Mouse (Mus musculus): ENCODE results near the gene Cpne4. TPM values are rescaled to one million over a fixed set of nuclear protein-coding genes. Genes with fewer than 3 reads are reported as not detected.

Cpne4 gene
- polyA plus RNA-seq, 1 experiment from 2014 or later, result 17.4 TPM

DNA sequence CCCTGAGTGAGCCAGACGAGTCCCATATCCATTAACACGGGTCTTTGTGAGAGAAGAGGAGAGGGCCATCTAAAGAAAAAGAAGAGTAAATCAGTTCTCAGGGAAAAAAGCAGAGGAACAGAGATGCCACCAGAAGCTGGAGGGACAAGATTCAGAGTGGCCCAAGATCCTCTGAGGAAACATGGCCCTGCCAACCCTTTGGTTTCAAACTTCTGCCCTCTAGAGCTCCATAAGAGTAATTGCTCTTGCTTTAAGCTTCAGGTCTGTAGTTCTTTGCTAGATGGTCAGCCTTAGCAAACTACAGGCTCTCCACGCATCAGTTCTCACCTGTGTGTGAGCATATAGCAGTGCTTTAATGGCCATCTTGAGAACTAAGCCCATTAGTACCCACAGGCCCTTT is 343.4 kb downstream of the Cpne4 start:
- Histone ChIP-seq H3K4me1 (no peaks in the 10 kb centered on the region), H3K9ac (replicated peaks) (no peak overlapping the region), H3K9me3 (replicated peaks) (no peaks in the 10 kb centered on the region), H3K4me3 (replicated peaks) (no peak overlapping the region), H3K27ac (replicated peaks) (no peak overlapping the region), H3K36me3 (no peaks in the 10 kb centered on the region), H3K27me3 (replicated peaks) (no peaks in the 10 kb centered on the region), H3K4me2 (no peak overlapping the region)
- no peak for ATAC-seq (ENCODE audit: low FRiP score)
- WGBS, result 87% methylated on average over 3 of the region's 3 CpGs

DNA sequence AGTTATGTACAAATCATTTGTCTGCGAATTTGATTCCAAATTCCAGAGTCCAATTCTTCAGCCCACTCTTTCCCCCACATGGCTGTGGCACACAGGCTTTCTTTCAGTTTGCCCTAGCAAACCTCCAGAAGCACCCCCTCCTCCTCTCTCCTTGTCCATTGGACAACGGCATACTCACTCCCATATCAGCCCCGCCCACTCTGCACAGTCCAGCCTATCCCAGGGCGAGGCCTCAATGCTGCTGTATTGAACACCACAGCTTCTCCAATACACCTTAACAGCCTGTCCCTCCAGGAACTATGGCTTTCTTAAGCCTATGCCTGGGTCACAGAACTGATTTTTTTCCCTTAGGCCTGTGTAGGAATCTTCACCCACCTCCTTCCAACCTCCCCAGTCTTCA is 348.3 kb downstream of the Cpne4 start:
- Histone ChIP-seq H3K27ac (replicated peaks) (no peak overlapping the region), H3K36me3 (no peaks in the 10 kb centered on the region), H3K9ac (replicated peaks) (no peak overlapping the region), H3K9me3 (replicated peaks) (no peaks in the 10 kb centered on the region), H3K27me3 (replicated peaks) (no peaks in the 10 kb centered on the region), H3K4me1 (no peaks in the 10 kb centered on the region), H3K4me2 (no peak overlapping the region), H3K4me3 (replicated peaks) (no peak overlapping the region)
- WGBS, result 85% methylated on average over 4 of the region's 4 CpGs
- no peak for ATAC-seq (ENCODE audit: low FRiP score)

DNA sequence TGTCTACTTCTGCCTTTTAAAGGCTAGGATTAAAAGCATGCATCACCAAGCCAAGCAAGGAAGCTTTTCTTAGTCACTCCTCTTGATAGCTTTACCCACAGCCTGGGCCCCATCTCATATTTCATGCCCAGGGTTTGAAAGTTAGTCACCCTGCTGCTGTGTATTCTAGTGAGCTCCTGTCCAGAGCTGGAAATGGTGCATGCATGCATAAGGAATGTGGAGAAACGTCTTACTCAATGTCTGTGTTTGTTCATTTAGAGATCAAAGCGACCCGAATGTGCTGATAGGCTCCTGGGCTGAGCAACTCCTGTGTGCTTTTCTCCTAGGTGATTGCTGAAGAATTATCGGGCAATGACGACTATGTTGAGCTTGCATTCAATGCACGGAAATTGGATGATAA is 354.0 kb downstream of the Cpne4 start:
- Histone ChIP-seq H3K4me3 (replicated peaks) (no peak overlapping the region), H3K4me2 (no peak overlapping the region), H3K9me3 (replicated peaks) (no peaks in the 10 kb centered on the region), H3K27me3 (replicated peaks) (no peaks in the 10 kb centered on the region), H3K9ac (replicated peaks) (no peak overlapping the region), H3K27ac (replicated peaks) (no peak overlapping the region), H3K4me1 (no peaks in the 10 kb centered on the region), H3K36me3 (no peaks in the 10 kb centered on the region)
- WGBS, result 39% methylated on average over 6 of the region's 6 CpGs
- no peak for ATAC-seq (ENCODE audit: low FRiP score)

DNA sequence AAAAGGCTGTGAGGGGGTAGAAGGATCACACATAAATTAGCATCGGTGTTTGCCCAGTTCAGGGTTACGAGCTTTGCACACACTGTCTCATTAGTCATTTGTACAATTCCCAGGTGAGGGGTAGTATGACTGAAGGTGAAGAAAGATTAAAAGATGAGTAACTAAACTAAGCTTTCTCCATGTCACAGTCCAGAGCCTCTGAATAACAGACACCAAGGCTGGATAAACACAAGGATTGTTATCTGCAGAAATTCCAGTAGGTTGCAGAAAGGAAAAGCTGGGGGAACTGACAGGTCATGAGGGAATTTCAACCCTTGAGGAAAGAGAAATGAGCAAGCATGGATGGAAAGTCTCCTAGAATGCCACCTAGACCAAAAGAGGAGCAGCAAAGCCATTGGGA is 354.7 kb downstream of the Cpne4 start:
- no peak for ATAC-seq (ENCODE audit: low FRiP score)
- no peaks in the 10 kb centered on the region for H3K4me1 ChIP-seq
- H3K27me3 ChIP-seq (replicated peaks), result no peaks in the 10 kb centered on the region
- no peaks in the 10 kb centered on the region for H3K9me3 ChIP-seq (replicated peaks)
- 74% methylated on average over 2 of the region's 2 CpGs for WGBS
- H3K4me2 ChIP-seq, result no peak overlapping the region
- no peak overlapping the region for H3K27ac ChIP-seq (replicated peaks)
- no peak overlapping the region for H3K9ac ChIP-seq (replicated peaks)
- H3K36me3 ChIP-seq, result no peaks in the 10 kb centered on the region
- no peak overlapping the region for H3K4me3 ChIP-seq (replicated peaks)

DNA sequence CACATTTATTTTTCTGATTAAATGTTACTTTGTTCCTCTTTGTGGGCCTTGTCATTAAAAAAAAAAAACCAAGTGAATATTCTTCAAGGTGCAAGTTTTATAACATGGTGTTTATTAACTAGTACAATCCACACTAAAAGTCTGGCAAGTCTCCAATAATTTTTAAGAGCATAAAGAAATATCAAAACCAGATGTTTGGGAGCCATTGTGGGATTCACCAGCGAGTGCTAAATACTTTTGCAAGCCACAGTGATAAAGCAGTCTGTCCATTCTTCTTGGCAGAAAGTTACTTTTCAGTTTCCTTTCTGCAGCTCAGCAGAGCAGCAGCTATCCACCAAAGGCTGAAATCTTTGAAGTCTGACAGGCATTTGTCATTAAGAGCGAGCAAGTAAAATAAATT is 365.6 kb downstream of the Cpne4 start:
- Histone ChIP-seq H3K9ac (replicated peaks) (no peak overlapping the region), H3K4me1 (no peaks in the 10 kb centered on the region), H3K4me2 (no peak overlapping the region), H3K9me3 (replicated peaks) (no peaks in the 10 kb centered on the region), H3K27ac (replicated peaks) (no peak overlapping the region), H3K36me3 (no peaks in the 10 kb centered on the region), H3K4me3 (replicated peaks) (no peak overlapping the region), H3K27me3 (replicated peaks) (no peaks in the 10 kb centered on the region)
- no peak for ATAC-seq (ENCODE audit: low FRiP score)
- WGBS, result 82% methylated on average over 2 of the region's 2 CpGs

DNA sequence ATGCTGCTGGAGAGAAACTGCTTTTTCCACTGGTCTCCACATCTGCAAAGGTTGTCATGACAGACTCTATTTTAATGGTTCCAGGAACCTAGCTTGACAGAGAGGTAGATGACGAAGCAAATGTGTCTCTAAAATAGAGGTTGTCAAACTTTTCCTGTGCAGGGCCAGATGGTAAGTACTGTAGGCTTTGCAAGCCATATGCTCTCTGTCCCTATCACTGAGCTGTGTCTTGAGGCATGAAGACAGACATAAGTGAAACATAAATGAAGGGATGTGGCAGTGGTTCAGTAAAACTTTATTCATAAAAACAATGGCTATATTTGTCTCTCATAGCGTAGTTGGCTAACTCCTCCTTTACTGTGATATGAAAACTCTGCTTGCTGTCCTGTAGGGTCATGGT is 366.2 kb downstream of the Cpne4 start:
- no peak for ATAC-seq (ENCODE audit: low FRiP score)
- Histone ChIP-seq H3K4me2 (no peak overlapping the region), H3K9ac (replicated peaks) (no peak overlapping the region), H3K9me3 (replicated peaks) (no peaks in the 10 kb centered on the region), H3K27ac (replicated peaks) (no peak overlapping the region), H3K4me1 (no peaks in the 10 kb centered on the region), H3K36me3 (no peaks in the 10 kb centered on the region), H3K4me3 (replicated peaks) (no peak overlapping the region), H3K27me3 (replicated peaks) (no peaks in the 10 kb centered on the region)
- 92% methylated on average over 2 of the region's 2 CpGs for WGBS

DNA sequence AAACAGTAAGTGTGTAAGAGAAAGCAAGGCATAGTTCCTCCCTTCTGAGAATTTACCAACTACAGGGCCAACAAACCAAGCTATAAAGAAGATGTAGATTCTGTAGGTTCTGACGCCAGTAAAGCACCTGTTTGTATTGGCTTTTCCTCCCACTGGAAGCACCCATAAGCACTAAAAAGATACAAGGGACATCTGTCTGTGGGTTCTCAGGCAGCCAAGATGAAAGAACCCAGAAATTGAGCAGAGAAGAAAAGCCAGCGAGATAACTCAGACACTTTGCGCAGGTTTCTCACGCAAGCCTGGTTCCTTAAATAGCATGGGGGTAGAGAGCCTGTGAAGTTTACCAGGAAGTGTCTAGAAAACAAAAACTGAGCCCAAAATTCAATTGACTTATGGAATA is 374.1 kb downstream of the Cpne4 start:
- H3K4me3 ChIP-seq (replicated peaks), result no peak overlapping the region
- no peak overlapping the region for H3K4me2 ChIP-seq
- H3K4me1 ChIP-seq, result no peaks in the 10 kb centered on the region
- no peaks in the 10 kb centered on the region for H3K9me3 ChIP-seq (replicated peaks)
- no peaks in the 10 kb centered on the region for H3K27me3 ChIP-seq (replicated peaks)
- ATAC-seq (ENCODE audit: low FRiP score), result no peak
- 91% methylated on average over 4 of the region's 4 CpGs for WGBS
- H3K36me3 ChIP-seq, result no peaks in the 10 kb centered on the region
- no peak overlapping the region for H3K27ac ChIP-seq (replicated peaks)
- H3K9ac ChIP-seq (replicated peaks), result no peak overlapping the region

DNA sequence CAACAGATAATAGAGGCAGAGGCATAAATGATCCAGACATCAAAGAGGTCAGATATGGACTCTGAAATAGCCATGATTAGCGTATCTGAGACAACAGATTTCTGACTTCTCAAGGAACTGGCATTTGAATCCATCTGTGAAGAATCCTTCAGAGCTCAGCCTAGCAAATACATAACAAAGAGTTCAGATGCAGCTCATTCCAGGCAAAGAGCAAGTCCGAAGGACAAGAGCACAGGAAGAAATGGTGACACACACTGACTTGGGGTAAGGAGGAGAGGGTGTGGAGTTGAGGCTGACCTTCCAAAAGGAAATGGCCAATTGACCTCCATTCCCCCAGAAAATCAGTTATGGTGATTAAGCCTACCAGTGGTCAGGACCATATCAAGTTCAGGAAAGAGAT is 375.0 kb downstream of the Cpne4 start:
- no peak overlapping the region for H3K4me3 ChIP-seq (replicated peaks)
- no peak overlapping the region for H3K27ac ChIP-seq (replicated peaks)
- no peaks in the 10 kb centered on the region for H3K36me3 ChIP-seq
- WGBS, result 88% methylated on average over 2 of the region's 2 CpGs
- H3K9me3 ChIP-seq (replicated peaks), result no peaks in the 10 kb centered on the region
- no peak for ATAC-seq (ENCODE audit: low FRiP score)
- no peaks in the 10 kb centered on the region for H3K27me3 ChIP-seq (replicated peaks)
- no peak overlapping the region for H3K4me2 ChIP-seq
- no peak overlapping the region for H3K9ac ChIP-seq (replicated peaks)
- no peaks in the 10 kb centered on the region for H3K4me1 ChIP-seq

DNA sequence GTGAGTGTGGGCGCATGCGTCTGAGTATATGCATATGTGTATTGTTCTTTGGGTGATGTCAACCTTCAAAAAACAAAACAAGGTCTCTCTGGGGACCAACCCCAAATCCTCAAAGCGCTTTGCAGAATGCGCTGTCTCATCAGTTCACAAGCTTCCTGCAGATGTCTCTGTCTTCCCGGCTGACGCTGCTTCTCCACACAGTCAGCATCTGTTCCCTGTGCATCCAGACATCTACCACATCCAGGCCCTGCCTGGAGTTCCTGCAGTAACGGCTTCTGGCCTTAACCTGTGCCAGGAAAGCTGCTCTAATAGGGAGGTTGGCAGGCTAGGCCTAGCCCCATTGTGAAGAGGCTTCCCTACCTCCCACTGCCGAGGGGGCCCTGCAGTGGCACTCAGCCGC is 381.7 kb downstream of the Cpne4 start:
- Histone ChIP-seq H3K27me3 (replicated peaks) (no peaks in the 10 kb centered on the region), H3K9me3 (replicated peaks) (no peaks in the 10 kb centered on the region), H3K4me2 (no peak overlapping the region), H3K36me3 (no peaks in the 10 kb centered on the region), H3K4me3 (replicated peaks) (no peak overlapping the region), H3K9ac (replicated peaks) (no peak overlapping the region), H3K4me1 (no peaks in the 10 kb centered on the region), H3K27ac (replicated peaks) (no peak overlapping the region)
- 75% methylated on average over 9 of the region's 9 CpGs for WGBS
- ATAC-seq (ENCODE audit: low FRiP score), result no peak

DNA sequence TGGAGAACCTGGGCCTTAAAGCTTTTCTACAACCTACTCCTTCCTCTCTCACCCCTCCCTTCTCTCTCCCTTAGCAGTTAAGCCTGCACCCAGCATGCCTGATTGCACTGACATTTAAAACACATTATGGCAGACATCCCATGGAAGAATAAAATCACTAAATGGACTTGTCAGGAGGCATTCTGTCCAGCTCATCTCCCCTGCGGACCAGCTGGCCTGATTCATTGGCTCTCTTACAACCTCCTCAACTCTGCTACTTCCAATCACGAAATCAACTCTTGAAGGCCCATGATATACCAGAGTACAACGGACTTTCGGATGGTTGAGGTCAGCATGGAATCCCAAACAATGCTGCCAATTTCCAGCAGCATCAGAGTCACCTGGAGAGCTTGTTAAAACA is 393.3 kb downstream of the Cpne4 start:
- H3K9me3 ChIP-seq (replicated peaks), result no peaks in the 10 kb centered on the region
- no peak overlapping the region for H3K27ac ChIP-seq (replicated peaks)
- no peak overlapping the region for H3K4me2 ChIP-seq
- no peak overlapping the region for H3K4me3 ChIP-seq (replicated peaks)
- ATAC-seq (ENCODE audit: low FRiP score), result no peak
- no peaks in the 10 kb centered on the region for H3K27me3 ChIP-seq (replicated peaks)
- no peak overlapping the region for H3K9ac ChIP-seq (replicated peaks)
- 69% methylated on average over 4 of the region's 4 CpGs for WGBS
- no peaks in the 10 kb centered on the region for H3K36me3 ChIP-seq
- H3K4me1 ChIP-seq, result no peaks in the 10 kb centered on the region

DNA sequence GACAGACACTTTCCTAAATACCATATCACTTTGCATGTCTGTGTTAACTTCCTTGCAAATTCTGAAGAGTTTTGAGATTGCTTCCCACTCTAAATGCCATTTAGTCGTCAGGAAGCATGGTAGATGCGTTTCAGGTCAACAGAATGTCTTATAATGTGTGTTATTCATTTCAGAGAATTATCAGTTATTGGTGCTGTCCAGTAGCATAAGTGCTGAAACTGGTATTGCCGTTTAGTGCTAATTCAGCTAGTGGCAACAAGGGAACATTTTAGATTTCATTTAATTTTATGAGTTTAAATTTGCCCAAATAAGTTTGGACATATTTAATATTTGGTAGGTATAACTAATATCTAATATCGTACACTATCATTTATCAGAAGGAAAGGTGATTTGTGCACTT is 403.5 kb downstream of the Cpne4 start:
- no peak overlapping the region for H3K4me3 ChIP-seq (replicated peaks)
- no peak overlapping the region for H3K4me2 ChIP-seq
- no peaks in the 10 kb centered on the region for H3K36me3 ChIP-seq
- H3K9me3 ChIP-seq (replicated peaks), result no peaks in the 10 kb centered on the region
- H3K27me3 ChIP-seq (replicated peaks), result no peaks in the 10 kb centered on the region
- 77% methylated on average over 4 of the region's 4 CpGs for WGBS
- H3K9ac ChIP-seq (replicated peaks), result no peak overlapping the region
- no peak overlapping the region for H3K27ac ChIP-seq (replicated peaks)
- no peak for ATAC-seq (ENCODE audit: low FRiP score)
- no peaks in the 10 kb centered on the region for H3K4me1 ChIP-seq

DNA sequence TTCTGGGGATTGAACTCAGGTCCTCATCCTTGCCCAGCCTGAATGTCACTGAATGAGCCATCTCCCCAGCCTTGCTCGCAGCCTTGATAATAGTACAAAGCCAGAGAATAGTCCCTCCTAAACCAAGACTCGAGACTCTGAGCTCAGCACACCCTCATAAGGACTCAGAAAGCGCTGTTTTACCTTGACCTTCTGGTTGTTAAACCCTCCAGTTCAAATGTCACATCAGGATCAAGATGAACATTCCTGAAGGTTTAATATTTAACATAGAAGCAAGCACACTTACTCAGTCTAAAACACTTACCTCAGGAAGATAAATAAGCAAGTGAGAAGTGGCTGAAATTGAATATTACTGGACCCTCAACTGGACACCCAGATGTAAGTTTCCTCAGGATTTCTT is 405.1 kb downstream of the Cpne4 start:
- Histone ChIP-seq H3K36me3 (no peaks in the 10 kb centered on the region), H3K4me1 (no peaks in the 10 kb centered on the region), H3K9ac (replicated peaks) (no peak overlapping the region), H3K27me3 (replicated peaks) (no peaks in the 10 kb centered on the region), H3K27ac (replicated peaks) (no peak overlapping the region), H3K4me3 (replicated peaks) (no peak overlapping the region), H3K4me2 (no peak overlapping the region), H3K9me3 (replicated peaks) (no peaks in the 10 kb centered on the region)
- no peak for ATAC-seq (ENCODE audit: low FRiP score)
- 77% methylated on average over 3 of the region's 3 CpGs for WGBS

DNA sequence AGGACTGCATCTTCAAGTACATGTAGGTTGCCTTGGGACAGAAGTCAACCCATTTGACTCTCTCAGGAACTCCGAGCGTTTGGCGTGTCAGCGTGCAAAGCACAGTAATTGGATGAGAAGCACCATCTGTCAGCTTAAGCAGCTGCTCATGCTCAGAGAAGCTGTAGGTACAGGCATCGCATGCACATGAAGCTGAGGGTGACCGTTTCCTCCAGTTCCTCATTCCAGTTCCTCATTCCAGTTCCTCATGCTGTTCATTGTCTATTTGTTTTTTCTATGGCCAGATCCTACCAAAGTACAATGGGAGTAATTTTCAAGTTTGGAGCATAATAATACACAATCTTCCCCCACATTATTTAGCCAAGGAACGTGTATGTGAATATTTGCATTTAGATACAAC is 425.7 kb downstream of the Cpne4 start:
- Histone ChIP-seq H3K4me3 (replicated peaks) (no peak overlapping the region), H3K9ac (replicated peaks) (no peak overlapping the region), H3K4me2 (no peak overlapping the region), H3K9me3 (replicated peaks) (no peaks in the 10 kb centered on the region), H3K27ac (replicated peaks) (no peak overlapping the region), H3K27me3 (replicated peaks) (no peaks in the 10 kb centered on the region), H3K36me3 (no peaks in the 10 kb centered on the region), H3K4me1 (no peaks in the 10 kb centered on the region)
- WGBS, result 78% methylated on average over 7 of the region's 7 CpGs
- ATAC-seq (ENCODE audit: low FRiP score), result no peak
